Mouse (Mus musculus) spleen, embryonic (tissue): ENCODE measurements around the gene Psmb2.

ENCODE experiments used
- CTCF ChIA-PET: fragments of 350-600 bp; sonication (Branson Sonifier 250); formaldehyde crosslinking; loops from one replicate; lab custom pipeline; 2022; lab: Charles Lee

Psmb2 gene

GRCm38 (mm10) chr4:126732111-126732510 is 54.7 kb downstream of the Psmb2 start:
- CTCF ChIA-PET = no interaction called here

- CTCF ChIA-PET = no interaction called here
Measured at GRCm38 (mm10) chr4:126732531-126733380, 55.3 kb downstream of the Psmb2 start.

GRCm38 (mm10) chr4:126734001-126734603 is 56.7 kb downstream of the Psmb2 start:
- CTCF ChIA-PET = no interaction called here

- CTCF ChIA-PET = no interaction called here
Measured at GRCm38 (mm10) chr4:126734700-126735381, 57.4 kb downstream of the Psmb2 start.

- CTCF ChIA-PET = no interaction called here
Measured at GRCm38 (mm10) chr4:126735382-126736000, 58.1 kb downstream of the Psmb2 start.

- CTCF ChIA-PET = interaction anchor here (1.1 kb wide), 1 partner anchor 9 kb away, joined by 4 read pairs; no protein-coding TSS in a partner anchor
Measured at GRCm38 (mm10) chr4:126736001-126736414, 58.6 kb downstream of the Psmb2 start, which contains the start of gene Tfap2e. Gene Tfap2e (minus strand): TSS chr4:126736240.

GRCm38 (mm10) chr4:126739966-126740676 is 62.7 kb downstream of the Psmb2 start:
- CTCF ChIA-PET = no interaction called here

GRCm38 (mm10) chr4:126741448-126741847 is 64.0 kb downstream of the Psmb2 start:
- CTCF ChIA-PET = interaction anchor here (0.7 to 0.9 kb wide), 2 partner anchors 133 to 201 kb away, joined by 3 read pairs; no protein-coding TSS in a partner anchor

- CTCF ChIA-PET = no interaction called here
Measured at GRCm38 (mm10) chr4:126742976-126743375, 65.5 kb downstream of the Psmb2 start.

GRCm38 (mm10) chr4:126743713-126744112 is 66.3 kb downstream of the Psmb2 start:
- CTCF ChIA-PET = no interaction called here

GRCm38 (mm10) chr4:126744831-126745230 is 67.4 kb downstream of the Psmb2 start:
- CTCF ChIA-PET = interaction anchor here (0.7 to 1.0 kb wide), 2 partner anchors 8 to 72 kb away, joined by 3 to 4 read pairs; partner anchors contain the start of gene Tfap2e

GRCm38 (mm10) chr4:126745506-126746193 is 68.2 kb downstream of the Psmb2 start:
- CTCF ChIA-PET = interaction anchor here (0.7 to 1.0 kb wide), 3 partner anchors 9 to 72 kb away, joined by 3 to 4 read pairs (median 3); partner anchors contain the start of gene Tfap2e

- CTCF ChIA-PET = interaction anchor here (0.7 kb wide), 1 partner anchor 8 kb away, joined by 3 read pairs; no protein-coding TSS in a partner anchor
Measured at GRCm38 (mm10) chr4:126746194-126746840, 68.9 kb downstream of the Psmb2 start.

GRCm38 (mm10) chr4:126748381-126748780 is 71.0 kb downstream of the Psmb2 start:
- CTCF ChIA-PET = no interaction called here

GRCm38 (mm10) chr4:126749553-126749952 is 72.1 kb downstream of the Psmb2 start:
- CTCF ChIA-PET = no interaction called here

- CTCF ChIA-PET = interaction anchor here (0.6 kb wide), 1 partner anchor 20 kb away, joined by 5 read pairs; no protein-coding TSS in a partner anchor
Measured at GRCm38 (mm10) chr4:126750046-126750683, 72.7 kb downstream of the Psmb2 start.

GRCm38 (mm10) chr4:126750863-126751555 is 73.6 kb downstream of the Psmb2 start:
- CTCF ChIA-PET = no interaction called here

GRCm38 (mm10) chr4:126751556-126752023 is 74.2 kb downstream of the Psmb2 start:
- CTCF ChIA-PET = no interaction called here
